26 mouse cellular contexts compared by ENCODE assay signal in the genomic region with DNA sequence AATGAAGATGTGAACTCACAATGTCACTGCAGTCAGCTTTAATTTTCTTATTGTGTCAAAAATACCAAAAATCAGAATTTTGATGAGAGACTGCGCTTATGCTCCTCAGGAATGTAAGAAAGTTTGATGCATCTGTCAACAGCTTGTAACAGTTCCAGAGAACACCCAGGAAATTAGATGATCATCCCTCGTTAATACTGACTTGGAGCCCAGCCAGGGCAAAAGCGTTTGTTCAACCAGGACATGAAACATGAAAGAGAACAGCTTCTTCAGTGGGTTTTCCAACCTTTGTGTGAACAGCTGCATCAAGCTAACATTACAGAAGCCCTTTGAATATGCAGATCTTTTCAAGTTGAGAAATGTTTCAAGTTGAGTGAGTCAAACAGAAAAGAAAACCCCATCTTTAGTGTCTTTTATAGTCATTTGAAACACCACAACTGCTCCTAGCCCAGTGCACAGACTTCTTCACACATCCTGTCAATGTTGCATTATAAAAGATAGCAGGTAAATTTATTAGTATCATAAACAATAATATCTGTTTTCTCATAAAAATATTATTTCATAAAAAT.
DNase-seq lines count a peak whose midpoint lies in the region; ATAC-seq and TF ChIP-seq lines count a peak whose summit lies in the region.
"Had no signal": no experiment of that assay in that cellular context is flagged by ENCODE, and none has a peak within 500 bp of the region (broad histone marks: within the 10 kb centered on the region; RNA-seq: fewer than 3 reads in every experiment).

No protein-coding gene starts in this region.

- no peak for TF ChIP-seq CTCF in lung, adult 2 months (IDR thresholded peaks at IDR 0.05; ENCODE audit: insufficient read depth, low read length)

- H3K4me2 ChIP-seq in forebrain, embryonic 16.5 days (ENCODE audit: low read length): no peak overlapping the region
- H3K4me2 ChIP-seq in forebrain, embryonic 12.5 days: no peak overlapping the region
- H3K4me2 ChIP-seq: heart, embryonic 13.5 days; kidney, embryonic 15.5 days; limb, embryonic 15.5 days; midbrain, embryonic 15.5 days; neural tube, embryonic 13.5 days had no signal

- H3K9ac ChIP-seq in forebrain, embryonic 16.5 days (replicated peaks; ENCODE audit: low read depth, low read length): no peak overlapping the region
- no peak overlapping the region for H3K9ac ChIP-seq in forebrain, embryonic 12.5 days
- H3K9ac ChIP-seq: heart, embryonic 13.5 days; kidney, embryonic 15.5 days; limb, embryonic 15.5 days; liver, embryonic 14.5 days; midbrain, embryonic 15.5 days; neural tube, embryonic 13.5 days had no signal

- ATAC-seq in forebrain, embryonic 16.5 days: peak; percentile 43; the same call in 1 of the 2 replicates
- no peak for ATAC-seq in forebrain, embryonic 12.5 days (ENCODE audit: low FRiP score)
- ATAC-seq: lung, postnatal 0 days; midbrain, embryonic 15.5 days had no signal

- 24% methylated on average over 3 of the region's 3 CpGs for WGBS in forebrain, embryonic 16.5 days
- WGBS in forebrain, embryonic 12.5 days: 46% methylated on average over 3 of the region's 3 CpGs
- 48% methylated on average over 3 of the region's 3 CpGs for WGBS in lung, adult 2 months

- no peak overlapping the region for H3K4me3 ChIP-seq in forebrain, embryonic 16.5 days (replicated peaks; ENCODE audit: low read length)
- H3K4me3 ChIP-seq in forebrain, embryonic 12.5 days (replicated peaks): no peak overlapping the region
- H3K4me3 ChIP-seq in lung, adult 2 months (replicated peaks; ENCODE audit: extremely low read depth, low read depth, low read length): no peak overlapping the region
- H3K4me3 ChIP-seq: heart, adult 2 months; heart, embryonic 13.5 days; kidney, embryonic 15.5 days; limb, embryonic 15.5 days; midbrain, embryonic 15.5 days; myocyte; neural tube, embryonic 13.5 days had no signal

- DNase-seq in lung, postnatal 10 days: peak; percentile 22
- DNase-seq in lung, adult 2 months: no peak
- DNase-seq in right cerebral cortex, postnatal 4 days: peak; percentile 12
- DNase-seq in right cerebral cortex, postnatal 36 days (ENCODE audit: low spot score in 2 of 2): no peak
- no peak for DNase-seq in frontal cortex, postnatal 25 days (ENCODE audit: low spot score in 2 of 2)
- DNase-seq: adrenal gland, postnatal 10 days; B cell, adult 2 months; cerebellum, adult 8-10 months; gastrocnemius, postnatal 36 days; heart, adult 2 months; heart, postnatal 14 days; kidney, adult 11 months; kidney, postnatal 36 days; layer of hippocampus, postnatal 36 days; right cerebral cortex, adult 18-20 months; spleen, adult 18-20 months had no signal

- H3K27me3 ChIP-seq in forebrain, embryonic 16.5 days (replicated peaks; ENCODE audit: control insufficient read depth, insufficient read depth, low read length): no peaks in the 10 kb centered on the region
- H3K27me3 ChIP-seq in forebrain, embryonic 12.5 days: no peaks in the 10 kb centered on the region
- H3K27me3 ChIP-seq: heart, embryonic 13.5 days; kidney, embryonic 15.5 days; limb, embryonic 15.5 days; midbrain, embryonic 15.5 days; neural tube, embryonic 13.5 days had no signal

- H3K9me3 ChIP-seq in forebrain, embryonic 16.5 days (ENCODE audit: control insufficient read depth, low read length): no peaks in the 10 kb centered on the region
- H3K9me3 ChIP-seq in forebrain, embryonic 12.5 days: no peaks in the 10 kb centered on the region
- H3K9me3 ChIP-seq: heart, embryonic 13.5 days; kidney, embryonic 15.5 days; limb, embryonic 15.5 days; midbrain, embryonic 15.5 days; neural tube, embryonic 13.5 days had no signal

- no peak for TF ChIP-seq POLR2A in lung, adult 2 months (IDR thresholded peaks at IDR 0.05; ENCODE audit: borderline replicate concordance, extremely low read depth, low read depth, low read length)

- no peaks in the 10 kb centered on the region for H3K36me3 ChIP-seq in forebrain, embryonic 16.5 days (ENCODE audit: control insufficient read depth, insufficient read depth)
- H3K36me3 ChIP-seq in forebrain, embryonic 12.5 days (replicated peaks): no peaks in the 10 kb centered on the region
- H3K36me3 ChIP-seq: heart, embryonic 13.5 days; kidney, embryonic 15.5 days; limb, embryonic 15.5 days; midbrain, embryonic 15.5 days; neural tube, embryonic 13.5 days had no signal

- no peaks in the 10 kb centered on the region for H3K4me1 ChIP-seq in forebrain, embryonic 16.5 days (replicated peaks; ENCODE audit: control insufficient read depth, insufficient read depth, low read length)
- no peaks in the 10 kb centered on the region for H3K4me1 ChIP-seq in forebrain, embryonic 12.5 days
- H3K4me1 ChIP-seq in lung, adult 2 months (ENCODE audit: control insufficient read depth, insufficient read depth, low read length): no peaks in the 10 kb centered on the region
- H3K4me1 ChIP-seq: heart, embryonic 13.5 days; kidney, embryonic 15.5 days; limb, embryonic 15.5 days; midbrain, embryonic 15.5 days; neural tube, embryonic 13.5 days had no signal

- no peak overlapping the region for H3K27ac ChIP-seq in forebrain, embryonic 16.5 days (ENCODE audit: low read length)
- no peak overlapping the region for H3K27ac ChIP-seq in forebrain, embryonic 12.5 days
- H3K27ac ChIP-seq: heart, adult 2 months; heart, embryonic 13.5 days; kidney, embryonic 15.5 days; limb, embryonic 15.5 days; liver, embryonic 14.5 days; midbrain, embryonic 15.5 days; neural tube, embryonic 13.5 days had no signal

Comparison
In these comparisons a context has a peak if more than half of its experiments do, and no peak if none do; other contexts are left out.
1. DNase-seq: peak in lung, postnatal 10 days (single experiment) and right cerebral cortex, postnatal 4 days (single experiment); none in lung, adult 2 months (single experiment), right cerebral cortex, postnatal 36 days (0 of 2) and frontal cortex, postnatal 25 days (0 of 2).